Mouse (Mus musculus): ENCODE measurements around the gene Ngef. TPM values are rescaled to one million over a fixed set of nuclear protein-coding genes. Genes with fewer than 3 reads are reported as not detected.

The Ngef gene
- total and polyA plus RNA-seq, 3 experiments: 0.23 to 0.70 (median 0.32) TPM

DNA sequence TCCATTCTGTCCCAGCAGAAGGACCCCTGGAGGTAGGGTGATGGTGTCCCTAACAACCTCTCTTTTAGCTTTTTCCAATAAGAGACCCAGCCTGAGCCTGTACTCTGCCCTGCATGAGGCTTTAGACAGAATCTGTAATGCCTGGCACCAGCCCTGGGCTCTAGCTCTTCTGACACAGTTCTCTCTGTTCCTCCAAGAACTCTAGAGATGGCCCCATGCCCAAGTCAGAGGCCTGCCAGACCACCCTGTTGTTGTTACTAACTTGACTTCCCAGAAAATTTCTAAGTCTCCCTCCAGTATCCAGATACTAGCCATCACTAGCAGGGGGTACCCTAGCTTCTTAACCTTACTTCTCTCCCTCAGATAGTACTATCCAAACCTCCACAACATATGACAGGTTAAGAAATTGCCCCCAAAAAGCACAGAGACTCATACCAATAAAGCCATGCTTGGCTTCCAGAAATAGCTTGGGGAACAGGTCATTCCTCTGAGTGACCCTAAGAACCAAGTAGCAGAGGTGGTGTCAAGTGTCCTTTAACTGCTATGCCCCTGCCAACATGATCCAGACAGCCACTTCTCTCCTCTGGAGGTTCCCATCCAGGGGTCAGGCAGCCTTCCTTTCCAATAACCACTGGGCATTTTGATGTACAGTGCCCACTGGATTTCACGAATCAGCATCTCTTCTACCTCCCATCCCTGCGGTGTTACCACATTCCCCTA is 41.1 kb upstream of the Ngef start:
- intact Hi-C loops (cut with DNase I): no loop called here
- no peak for TF ChIP-seq POLR2A (IDR thresholded peaks at IDR 0.05; ENCODE audit: insufficient read depth, low read depth, low read length)
- TF ChIP-seq EP300 (IDR thresholded peaks at IDR 0.05; ENCODE audit: insufficient read depth, low read depth, low read length): no peak
- no peak for TF ChIP-seq CTCF (IDR thresholded peaks at IDR 0.05)
- H3K36me3 ChIP-seq (ENCODE audit: control insufficient read depth, insufficient read depth, low read length): no peaks in the 10 kb centered on the region
- no peaks in the 10 kb centered on the region for H3K79me2 ChIP-seq (replicated peaks; ENCODE audit: control insufficient read depth, insufficient read depth, low read length)
- no peaks in the 10 kb centered on the region for H3K4me1 ChIP-seq (ENCODE audit: control insufficient read depth, insufficient read depth, low read length)
- H3K4me3 ChIP-seq: no peak overlapping the region
- no peaks in the 10 kb centered on the region for H3K27me3 ChIP-seq (ENCODE audit: control insufficient read depth, insufficient read depth, low read length)
- 83% methylated on average over 2 of the region's 2 CpGs for WGBS
- H3K9ac ChIP-seq (ENCODE audit: low read depth, low read length): no peak overlapping the region
- no peak overlapping the region for H3K27ac ChIP-seq
- DNase-seq: no peak

GRCm38 (mm10) chr1:87608416-87609046 is 34.9 kb upstream of the Ngef start:
- no peaks in the 10 kb centered on the region for H3K79me2 ChIP-seq (replicated peaks; ENCODE audit: control insufficient read depth, insufficient read depth, low read length)
- H3K36me3 ChIP-seq (ENCODE audit: control insufficient read depth, insufficient read depth, low read length): no peaks in the 10 kb centered on the region
- no peaks in the 10 kb centered on the region for H3K4me1 ChIP-seq (ENCODE audit: control insufficient read depth, insufficient read depth, low read length)
- H3K27me3 ChIP-seq (ENCODE audit: control insufficient read depth, insufficient read depth, low read length): no peaks in the 10 kb centered on the region
- 38% methylated on average over 7 of the region's 7 CpGs for WGBS
- TF ChIP-seq CTCF (IDR thresholded peaks at IDR 0.05): peak; percentile 88
- TF ChIP-seq POLR2A (IDR thresholded peaks at IDR 0.05; ENCODE audit: insufficient read depth, low read depth, low read length): no peak
- intact Hi-C loops (cut with DNase I): loop anchor here (2.0 kb wide), 1 partner anchor 162 kb away; no protein-coding TSS in a partner anchor
- no peak overlapping the region for H3K9ac ChIP-seq (ENCODE audit: low read depth, low read length)
- DNase-seq: peak; percentile 60 to 71
- H3K27ac ChIP-seq: no peak overlapping the region
- no peak overlapping the region for H3K4me3 ChIP-seq

- 0 out of 2 replicates have a peak, but pooled peaks have one; percentile 7 for TF ChIP-seq EP300 (IDR thresholded peaks at IDR 0.05; ENCODE audit: insufficient read depth, low read depth, low read length)
- no peak for TF ChIP-seq POLR2A (IDR thresholded peaks at IDR 0.05; ENCODE audit: insufficient read depth, low read depth, low read length)
- no peak overlapping the region for H3K27ac ChIP-seq
- no peak overlapping the region for H3K4me3 ChIP-seq
- no peaks in the 10 kb centered on the region for H3K36me3 ChIP-seq (ENCODE audit: control insufficient read depth, insufficient read depth, low read length)
- no peak overlapping the region for H3K9ac ChIP-seq (ENCODE audit: low read depth, low read length)
- H3K79me2 ChIP-seq (replicated peaks; ENCODE audit: control insufficient read depth, insufficient read depth, low read length): no peaks in the 10 kb centered on the region
- WGBS: 68% methylated on average over 21 of the region's 21 CpGs
- intact Hi-C loops (cut with DNase I): loop anchor here (2.0 kb wide), 1 partner anchor 161 kb away; no protein-coding TSS in a partner anchor
- no peaks in the 10 kb centered on the region for H3K4me1 ChIP-seq (ENCODE audit: control insufficient read depth, insufficient read depth, low read length)
- peak; percentile 49 to 66 for DNase-seq
- no peaks in the 10 kb centered on the region for H3K27me3 ChIP-seq (ENCODE audit: control insufficient read depth, insufficient read depth, low read length)
Measured at GRCm38 (mm10) chr1:87607385-87608091, 33.9 kb upstream of the Ngef start.

DNA sequence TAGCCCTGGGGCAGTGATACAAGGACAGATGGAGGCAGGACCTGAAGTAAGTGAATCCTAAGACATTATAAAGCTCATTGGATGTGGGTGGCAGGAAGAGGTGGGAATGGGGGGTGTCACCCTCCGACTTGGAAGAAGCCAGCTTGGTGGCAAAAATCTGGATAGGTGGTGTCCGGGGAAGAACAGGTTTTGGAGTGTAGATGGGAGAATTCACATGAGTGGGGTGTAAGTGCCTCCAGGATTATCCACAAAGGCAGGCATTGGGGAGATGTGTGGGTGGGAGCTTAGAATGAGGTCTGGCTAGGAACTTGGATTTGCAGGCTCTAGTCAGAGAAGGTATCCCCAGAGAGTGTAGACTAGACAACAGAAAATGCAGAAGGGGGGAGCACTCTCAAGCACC is 31.6 kb upstream of the Ngef start:
- Histone ChIP-seq H3K4me3 (no peak overlapping the region), H3K27ac (no peak overlapping the region), H3K4me1 (ENCODE audit: control insufficient read depth, insufficient read depth, low read length) (no peaks in the 10 kb centered on the region), H3K36me3 (ENCODE audit: control insufficient read depth, insufficient read depth, low read length) (no peaks in the 10 kb centered on the region), H3K79me2 (replicated peaks; ENCODE audit: control insufficient read depth, insufficient read depth, low read length) (no peaks in the 10 kb centered on the region), H3K9ac (ENCODE audit: low read depth, low read length) (no peak overlapping the region), H3K27me3 (ENCODE audit: control insufficient read depth, insufficient read depth, low read length) (no peaks in the 10 kb centered on the region)
- 79% methylated on average over 2 of the region's 2 CpGs for WGBS
- DNase-seq: no peak
- TF ChIP-seq CTCF (IDR thresholded peaks at IDR 0.05): no peak
- no peak for TF ChIP-seq EP300 (IDR thresholded peaks at IDR 0.05; ENCODE audit: insufficient read depth, low read depth, low read length)
- no peak for TF ChIP-seq POLR2A (IDR thresholded peaks at IDR 0.05; ENCODE audit: insufficient read depth, low read depth, low read length)
- intact Hi-C loops (cut with DNase I): no loop called here

GRCm38 (mm10) chr1:87603389-87603788 is 29.7 kb upstream of the Ngef start:
- Histone ChIP-seq H3K4me1 (ENCODE audit: control insufficient read depth, insufficient read depth, low read length) (no peaks in the 10 kb centered on the region), H3K9ac (ENCODE audit: low read depth, low read length) (no peak overlapping the region), H3K27ac (no peak overlapping the region), H3K79me2 (replicated peaks; ENCODE audit: control insufficient read depth, insufficient read depth, low read length) (no peaks in the 10 kb centered on the region), H3K4me3 (no peak overlapping the region), H3K36me3 (ENCODE audit: control insufficient read depth, insufficient read depth, low read length) (no peaks in the 10 kb centered on the region), H3K27me3 (ENCODE audit: control insufficient read depth, insufficient read depth, low read length) (no peaks in the 10 kb centered on the region)
- TF ChIP-seq EP300 (IDR thresholded peaks at IDR 0.05; ENCODE audit: insufficient read depth, low read depth, low read length) (no peak), CTCF (IDR thresholded peaks at IDR 0.05) (no peak), POLR2A (IDR thresholded peaks at IDR 0.05; ENCODE audit: insufficient read depth, low read depth, low read length) (no peak)
- whole genome bisulfite sequencing: 83% methylated on average over 5 of the region's 5 CpGs
- no peak for DNase-seq
- intact Hi-C loops (cut with DNase I): no loop called here

DNA sequence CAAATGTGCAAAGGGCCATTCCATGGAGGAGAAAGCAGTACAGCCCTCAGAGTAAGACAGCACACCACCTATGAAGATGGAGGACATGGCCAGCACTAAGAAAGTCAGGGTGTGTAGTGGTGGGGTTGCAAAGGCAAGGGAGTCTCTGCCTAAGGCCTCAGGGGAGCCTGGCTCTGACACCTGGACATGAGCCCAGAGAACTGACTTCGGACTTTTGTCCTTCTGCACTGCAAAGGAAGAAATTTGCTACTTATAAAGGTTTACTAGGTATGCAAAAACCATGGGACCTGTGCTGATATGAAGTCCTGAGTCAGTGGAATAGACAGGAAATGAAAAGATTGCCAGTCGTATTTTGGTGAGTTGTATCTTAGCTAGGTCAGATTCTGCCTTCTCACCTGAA is 28.1 kb upstream of the Ngef start:
- intact Hi-C loops (cut with DNase I): no loop called here
- Histone ChIP-seq H3K4me3 (no peak overlapping the region), H3K27ac (no peak overlapping the region), H3K27me3 (ENCODE audit: control insufficient read depth, insufficient read depth, low read length) (no peaks in the 10 kb centered on the region), H3K36me3 (ENCODE audit: control insufficient read depth, insufficient read depth, low read length) (no peaks in the 10 kb centered on the region), H3K4me1 (ENCODE audit: control insufficient read depth, insufficient read depth, low read length) (no peaks in the 10 kb centered on the region), H3K79me2 (replicated peaks; ENCODE audit: control insufficient read depth, insufficient read depth, low read length) (no peaks in the 10 kb centered on the region), H3K9ac (ENCODE audit: low read depth, low read length) (no peak overlapping the region)
- TF ChIP-seq EP300 (IDR thresholded peaks at IDR 0.05; ENCODE audit: insufficient read depth, low read depth, low read length) (no peak), CTCF (IDR thresholded peaks at IDR 0.05) (no peak), POLR2A (IDR thresholded peaks at IDR 0.05; ENCODE audit: insufficient read depth, low read depth, low read length) (no peak)
- WGBS: 53% methylated on average over 2 of the region's 2 CpGs
- DNase-seq: no peak

All from heart, adult 2 months (tissue).